Mouse (Mus musculus): ENCODE results near the gene Cd86. TPM values are rescaled to one million over a fixed set of nuclear protein-coding genes. Genes with fewer than 3 reads are reported as not detected.

The Cd86 gene
- total RNA-seq, 2 experiments from 2014 or later: 1.7 to 1.9 TPM

DNA sequence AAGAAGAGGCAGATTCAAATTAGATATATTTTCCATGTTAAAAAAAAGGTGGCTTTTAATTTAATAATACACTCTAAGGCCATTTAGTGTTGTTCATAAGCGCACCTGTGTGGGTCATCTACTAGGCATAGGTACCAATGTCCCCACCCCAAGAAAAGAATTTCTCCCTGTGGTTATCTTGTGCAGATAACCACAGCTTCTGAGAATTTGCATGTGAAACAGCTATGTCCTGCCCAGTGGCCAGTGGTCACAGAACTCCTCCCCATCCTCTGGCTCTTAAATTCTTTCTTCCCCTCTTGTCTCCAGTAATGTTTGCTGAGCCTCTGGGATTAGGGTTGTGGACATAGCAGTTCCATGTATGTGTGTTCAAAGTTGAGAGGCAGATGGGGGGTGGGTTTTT lies 40.0 kb downstream of the Cd86 start:
- DNase-seq (ENCODE audit: low spot score in 2 of 2): no peak
- intact Hi-C loops (cut with DNase I): loop anchor here (10.0 kb wide), 2 partner anchors 189 to 551 kb away; partner anchors contain the start of genes Ccdc58 and Fam162a

DNA sequence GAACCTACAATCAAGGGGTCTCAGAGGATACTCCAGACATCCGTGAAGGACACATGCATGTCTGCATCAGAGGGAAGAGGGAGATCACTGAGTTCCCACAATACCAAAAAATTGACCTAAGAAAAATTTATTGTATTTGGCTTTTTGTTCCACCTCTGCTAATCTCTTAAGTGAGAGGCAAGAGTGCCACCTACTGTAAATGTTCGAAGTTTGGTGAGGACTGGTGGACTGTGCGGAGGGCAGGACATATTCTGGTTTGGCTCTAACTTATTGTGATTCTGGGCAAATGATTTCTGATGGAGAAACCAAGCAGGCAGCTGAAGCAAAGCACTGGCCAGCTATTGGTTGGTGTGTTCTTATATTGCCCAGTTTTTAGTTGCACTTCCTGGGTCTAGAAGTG lies 43.6 kb downstream of the Cd86 start:
- DNase-seq (ENCODE audit: low spot score in 2 of 2): peak in 1 of 2 experiments; percentile 29
- intact Hi-C loops (cut with DNase I): loop anchor here (1.0 to 10.0 kb wide), 3 partner anchors 149 to 548 kb away; partner anchors contain the start of genes Ccdc58 and Fam162a

DNA sequence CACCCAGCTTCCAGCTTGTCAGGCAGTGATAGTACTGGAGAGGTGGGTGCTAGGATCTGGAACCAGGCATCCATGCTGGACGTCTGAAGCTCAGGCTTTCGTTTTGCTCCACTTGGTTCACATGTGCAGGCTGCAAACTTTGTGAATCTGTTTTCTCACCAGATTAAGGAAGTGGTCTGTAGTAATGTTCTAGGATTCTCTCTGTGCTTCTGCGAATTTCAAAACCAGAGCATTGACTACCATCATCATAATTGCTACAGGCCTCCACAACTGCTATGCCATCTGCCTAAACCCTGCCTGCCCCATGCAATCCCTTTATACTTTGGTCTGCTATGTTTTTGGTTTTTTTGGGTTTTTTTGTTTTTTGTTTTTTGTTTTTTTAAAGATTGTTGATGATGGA lies 44.8 kb downstream of the Cd86 start:
- intact Hi-C loops (cut with DNase I): loop anchor here (10.0 kb wide), 2 partner anchors 194 to 546 kb away; partner anchors contain the start of genes Ccdc58 and Fam162a

DNA sequence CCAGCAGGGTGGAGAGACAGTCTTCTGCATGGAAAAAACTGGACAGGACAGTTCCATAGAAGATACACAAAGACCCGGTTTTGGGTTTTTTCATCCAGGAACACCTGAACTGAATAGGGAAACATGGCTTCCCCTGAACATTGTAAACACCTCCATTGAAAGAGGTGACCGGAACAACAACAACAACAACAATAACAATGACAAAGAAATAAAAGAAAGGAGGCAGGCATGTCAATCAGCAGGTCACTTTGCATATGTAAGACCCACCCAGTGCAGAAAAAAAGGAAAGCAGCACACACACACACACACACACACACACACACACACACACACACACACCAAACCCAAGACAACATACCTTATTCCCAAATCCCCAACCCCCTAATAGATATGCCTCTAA lies 52.2 kb downstream of the Cd86 start:
- intact Hi-C loops (cut with DNase I): no loop called here
- DNase-seq (ENCODE audit: low spot score in 2 of 2): no peak

More for the DNA sequence above, 44.8 kb downstream of the Cd86 start:
- no peak for DNase-seq (ENCODE audit: low spot score in 2 of 2)

DNA sequence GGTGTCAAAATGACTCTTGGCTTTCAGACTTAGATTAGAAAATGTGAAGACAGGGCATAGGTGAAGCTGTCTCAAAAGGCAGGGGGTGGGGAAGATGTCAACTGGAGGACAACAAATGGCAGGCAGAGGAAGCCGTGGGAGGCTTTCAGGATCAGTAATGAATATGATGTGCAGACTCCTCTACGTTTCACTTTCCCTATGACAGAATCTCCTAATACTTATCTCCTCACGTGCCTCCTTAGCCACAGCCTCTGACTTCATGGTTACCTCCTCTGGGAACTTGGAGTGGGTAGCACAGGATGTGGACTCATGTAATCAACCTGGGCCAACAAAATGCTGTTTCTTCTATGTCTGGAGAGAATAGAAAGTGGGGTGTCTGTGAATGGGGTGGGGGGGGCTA lies 63.2 kb downstream of the Cd86 start:
- DNase-seq (ENCODE audit: low spot score in 2 of 2): no peak
- intact Hi-C loops (cut with DNase I): no loop called here

DNA sequence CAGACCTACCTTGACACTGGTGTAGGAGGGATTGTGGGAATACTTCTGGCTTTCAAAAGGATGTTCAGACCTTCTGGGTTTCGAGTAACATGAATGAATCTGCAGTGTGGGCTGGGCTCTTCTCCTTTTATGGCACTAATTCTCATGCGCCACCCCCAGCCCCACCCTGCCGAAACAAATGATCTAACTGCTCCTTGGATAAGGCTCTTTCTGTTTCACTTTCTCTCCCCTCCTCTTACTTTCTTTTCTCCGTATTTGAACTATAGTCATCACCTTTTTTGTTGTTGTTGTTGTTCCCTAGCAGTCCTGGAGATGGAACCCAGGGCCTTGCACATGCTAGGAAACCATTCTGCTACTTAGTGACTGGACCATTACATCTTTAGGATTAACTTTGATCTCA lies 67.6 kb downstream of the Cd86 start:
- no peak for DNase-seq (ENCODE audit: low spot score in 2 of 2)
- intact Hi-C loops (cut with DNase I): no loop called here

DNA sequence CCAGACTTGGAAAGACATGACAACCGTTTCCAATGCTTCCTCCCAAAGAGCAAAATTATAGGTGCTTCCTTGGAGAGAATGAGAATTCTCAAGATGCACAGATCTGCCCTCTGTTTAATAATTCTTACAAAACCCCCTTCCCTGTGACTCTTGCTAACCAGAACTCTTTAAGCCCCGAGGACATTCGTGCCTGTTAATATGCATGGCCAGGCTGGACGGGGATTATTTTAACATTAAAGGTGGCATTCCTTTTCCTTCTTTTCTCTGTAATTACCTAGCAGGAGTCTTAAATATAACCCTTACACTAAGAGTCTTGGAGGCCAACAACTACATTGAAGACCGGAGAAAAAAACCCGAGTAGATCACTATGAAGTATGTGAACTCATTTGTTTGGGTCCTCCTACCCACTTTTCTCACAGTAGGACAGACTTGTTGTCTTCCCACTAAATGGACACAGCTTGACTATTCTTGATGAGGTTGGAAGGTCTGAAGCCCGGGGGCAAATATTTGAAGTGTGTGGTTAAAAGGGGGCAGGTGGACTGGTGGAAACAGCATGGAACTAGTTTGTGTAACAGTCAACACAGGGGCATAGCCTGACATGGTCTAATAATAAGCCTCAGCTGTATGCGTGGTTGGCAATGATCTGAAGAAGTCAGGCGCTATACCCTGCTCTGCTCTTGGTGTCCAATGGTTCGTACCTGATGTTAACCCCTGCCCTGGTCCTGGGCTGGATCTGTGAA lies 69.0 kb downstream of the Cd86 start:
- DNase-seq (ENCODE audit: low spot score in 2 of 2): no peak
- intact Hi-C loops (cut with DNase I): no loop called here

DNA sequence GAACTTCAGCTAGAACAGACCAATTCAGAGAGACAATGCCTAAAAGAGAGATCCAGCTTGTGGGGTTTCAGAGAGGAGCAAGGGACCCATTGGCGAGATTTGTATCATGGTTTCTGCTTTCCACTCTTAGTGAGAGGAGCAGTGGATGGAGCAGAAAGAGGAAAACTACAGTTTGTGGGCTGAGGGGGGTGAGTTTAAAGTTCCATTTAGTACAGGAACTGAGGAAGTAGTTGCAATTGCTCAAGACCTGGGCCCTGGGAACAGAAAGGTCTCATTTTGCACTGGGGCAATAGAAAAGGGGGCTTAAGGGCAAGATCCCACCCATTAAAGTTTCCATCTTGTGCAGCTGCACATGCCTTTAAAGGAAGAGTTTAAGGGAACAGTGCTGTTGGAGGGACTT lies 76.0 kb downstream of the Cd86 start:
- intact Hi-C loops (cut with DNase I): no loop called here
- no peak for DNase-seq (ENCODE audit: low spot score in 2 of 2)

DNA sequence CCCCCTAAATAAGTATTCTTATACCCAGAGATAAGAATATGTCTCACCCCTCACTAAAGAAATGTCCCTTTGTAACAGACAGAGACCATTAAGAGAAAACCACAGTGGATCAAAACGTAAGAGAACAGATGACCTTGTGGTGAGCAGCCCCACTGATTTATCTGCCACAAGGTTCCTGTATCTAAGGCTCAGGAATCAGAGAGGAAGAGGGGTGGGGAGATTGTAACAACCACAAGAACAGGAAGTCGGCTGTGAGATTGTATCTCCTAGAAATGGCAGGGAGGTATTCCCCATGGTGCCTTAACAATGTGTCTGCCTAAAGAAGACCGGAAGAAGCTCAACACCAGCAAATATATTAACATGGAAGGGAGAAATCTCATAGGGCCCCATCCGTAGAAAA lies 77.9 kb downstream of the Cd86 start:
- no peak for DNase-seq (ENCODE audit: low spot score in 2 of 2)
- intact Hi-C loops (cut with DNase I): no loop called here

DNA sequence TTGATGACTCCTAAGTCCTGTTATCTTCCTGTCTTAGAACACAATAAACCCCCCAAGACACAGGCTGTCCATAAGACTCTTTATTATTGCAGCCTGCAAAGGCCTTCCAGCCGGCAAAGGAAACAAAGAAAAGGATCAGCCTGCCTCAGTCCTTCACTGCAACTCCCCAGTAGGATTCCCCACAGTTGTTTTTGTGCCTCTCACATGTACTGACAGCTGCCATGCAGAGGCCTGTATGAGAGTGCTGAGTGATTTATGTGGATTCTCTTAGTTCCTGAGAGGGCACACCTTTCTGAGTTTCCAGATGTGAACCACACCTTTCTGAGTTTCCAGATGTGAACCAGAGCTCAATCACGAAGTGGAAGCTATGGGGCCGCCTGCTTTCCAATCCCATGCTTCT lies 83.8 kb downstream of the Cd86 start:
- intact Hi-C loops (cut with DNase I): no loop called here
- no peak for DNase-seq (ENCODE audit: low spot score in 2 of 2)

DNA sequence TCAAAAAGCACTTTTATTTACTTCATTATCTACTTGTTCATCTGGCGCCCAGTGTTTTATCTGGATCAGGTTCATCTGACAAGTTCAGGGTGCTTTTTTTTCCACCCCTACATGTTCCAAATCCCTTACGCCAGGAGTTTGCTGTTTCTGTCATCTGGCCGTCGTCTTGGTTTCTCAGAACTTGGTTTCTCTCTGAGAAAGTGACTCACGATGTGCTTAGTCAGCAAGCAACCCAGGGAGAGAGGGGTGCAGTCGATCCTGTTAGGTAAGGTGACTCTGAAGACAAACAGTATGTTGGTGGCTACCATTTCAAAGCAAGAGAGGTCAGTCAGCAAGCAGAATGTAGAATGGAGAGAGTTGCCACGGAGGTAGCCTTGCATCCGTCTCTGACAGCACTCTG lies 93.9 kb downstream of the Cd86 start:
- intact Hi-C loops (cut with DNase I): no loop called here
- DNase-seq (ENCODE audit: low spot score in 2 of 2): peak in 1 of 2 experiments; percentile 25

DNA sequence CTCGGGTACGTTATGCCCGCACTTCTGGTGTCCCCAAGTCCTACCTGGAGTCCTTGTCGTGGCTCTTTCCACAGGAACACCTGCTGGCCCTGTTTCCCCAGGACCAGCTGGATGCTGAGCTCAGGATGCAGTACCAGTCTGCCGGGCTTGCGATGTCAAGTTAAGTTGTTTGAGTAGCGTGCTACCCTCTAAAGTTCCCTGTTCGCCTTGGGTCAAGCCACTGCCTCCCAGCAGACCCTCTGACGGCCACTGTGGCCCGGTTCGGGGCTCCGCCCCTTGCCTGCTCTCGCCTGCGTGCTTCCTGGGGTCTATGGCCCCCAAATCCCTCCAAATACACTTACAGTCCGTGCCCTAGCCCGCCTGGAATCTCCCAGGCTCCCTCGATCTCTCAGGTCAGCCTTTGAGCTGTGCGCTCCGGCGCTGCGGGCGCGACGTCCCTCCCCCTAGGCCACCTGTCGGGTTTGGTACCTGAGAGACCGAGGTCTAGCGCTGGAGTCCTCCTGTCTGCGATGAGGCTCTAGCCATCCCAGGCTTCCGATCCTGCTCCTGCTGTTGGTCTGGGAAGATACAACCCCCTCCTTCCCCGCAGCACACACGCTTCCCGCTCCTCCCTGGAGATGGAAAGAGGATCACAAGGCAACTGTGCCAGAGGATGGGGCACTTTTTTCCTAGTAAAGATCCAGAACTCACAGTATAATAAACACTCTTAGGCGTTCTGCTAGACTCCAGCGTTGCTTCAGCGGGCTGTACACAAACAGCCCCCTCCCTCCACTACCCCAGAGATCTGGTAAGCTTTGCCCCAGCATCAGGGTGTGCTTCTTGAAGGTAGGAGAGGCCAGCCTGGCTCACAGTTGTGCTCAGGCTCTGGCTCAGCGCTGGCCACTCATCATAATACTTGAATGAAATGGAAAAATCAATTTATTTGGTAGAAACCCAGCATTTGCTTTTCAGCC lies 104.2 kb downstream of the Cd86 start, which contains the start of gene Casr:
Casr (minus strand) TSS at position 756 of the 953 bp plus-strand sequence.
- no peak for DNase-seq (ENCODE audit: low spot score in 2 of 2)
- intact Hi-C loops (cut with DNase I): no loop called here

DNA sequence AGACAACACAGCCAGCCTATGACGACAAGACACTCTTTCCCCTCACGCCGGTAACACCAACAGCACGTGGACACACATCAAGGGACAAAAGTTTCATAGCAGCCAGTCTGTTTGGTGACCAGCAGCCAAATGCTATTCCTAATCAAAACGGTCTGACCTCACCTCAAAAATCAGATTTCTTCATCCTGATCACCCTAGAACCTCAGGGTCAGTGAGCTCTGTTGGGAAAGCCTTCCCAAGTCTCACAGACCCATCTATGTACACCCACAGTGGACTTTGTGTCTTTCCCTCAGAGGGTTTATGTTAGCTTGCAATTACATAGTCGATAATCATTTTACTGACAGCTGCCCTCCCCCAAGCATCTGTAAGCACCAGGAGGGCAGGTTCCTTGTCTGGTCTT lies 106.3 kb downstream of the Cd86 start:
- intact Hi-C loops (cut with DNase I): no loop called here

DNA sequence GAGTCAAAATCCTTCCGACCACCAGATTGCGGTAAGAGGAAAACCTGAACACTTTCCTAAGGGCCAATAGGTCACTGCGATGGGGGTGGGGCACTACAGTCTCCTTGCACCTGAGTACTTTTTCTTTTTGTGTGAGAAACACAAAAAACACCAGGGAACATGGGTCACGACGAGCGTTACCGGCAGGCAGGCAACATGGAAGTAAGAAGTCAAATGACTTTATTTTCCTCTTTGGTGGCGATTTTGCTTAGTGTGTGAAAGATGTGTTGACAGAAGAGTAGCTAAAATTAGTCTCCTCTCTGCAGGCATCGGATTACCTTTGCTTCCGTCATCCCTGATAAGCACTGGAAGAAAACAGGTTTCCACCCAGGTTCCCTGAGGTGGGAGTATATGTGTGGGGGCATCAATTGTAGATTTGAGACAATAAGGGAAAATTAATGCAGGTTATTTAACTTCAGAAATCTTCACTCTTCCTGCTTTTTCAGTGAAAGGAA lies 110.2 kb downstream of the Cd86 start:
- no peak for DNase-seq (ENCODE audit: low spot score in 2 of 2)
- intact Hi-C loops (cut with DNase I): no loop called here

More for the DNA sequence above, 106.3 kb downstream of the Cd86 start:
- DNase-seq (ENCODE audit: low spot score in 2 of 2): no peak

Other genes with a start within 250 kb of the Cd86 start
- not detected for gene Stfa3, start 210.7 kb downstream of the Cd86 start, total RNA-seq (2021)
- 1 to 10 TPM; 2.5 to 2.8 TPM for gene Casr, start 103.9 kb downstream of the Cd86 start, total RNA-seq (2021)
- gene Ildr1, start 27.9 kb upstream of the Cd86 start, total RNA-seq (2021): under 1 TPM; 0.23 TPM
- 10 to 100 TPM; 30.1 to 32.1 TPM for gene Slc15a2, start 118.9 kb upstream of the Cd86 start, total RNA-seq (2021)
- 10 to 100 TPM; 40.7 to 42.2 TPM for gene Iqcb1, start 162.3 kb upstream of the Cd86 start, total RNA-seq (2021)
- gene Eaf2, start 208.9 kb upstream of the Cd86 start, total RNA-seq (2021): 1 to 10 TPM in 1 of 2 experiments, under 1 TPM in 1; 0.82 to 1.4 TPM
- 10 to 100 TPM; 67.6 to 75.4 TPM for gene Golgb1, start 209.1 kb upstream of the Cd86 start, total RNA-seq (2021)